Mouse (Mus musculus) neutrophil, adult 5-6 weeks (primary cell): ENCODE results near the gene Ankzf1. TPM values are rescaled to one million over a fixed set of nuclear protein-coding genes. Genes with fewer than 3 reads are reported as not detected.

Experiments used
- ATAC-seq: fragments of 151-379, 151-347 bp; 2 replicates; pipeline ENCODE4 v1.8.0; 2017; ENCODE audit warnings: mild to moderate bottlenecking, moderate TSS enrichment; ENCODE audit not compliant: insufficient number of reproducible peaks, poor library complexity, low FRiP score, severe bottlenecking; ENCODE audit errors: extremely low read depth
- total RNA-seq: library from RNA; stranded (forward); fragments of 200-1000 nt; gene quantifications from 2 replicates; pipeline ENCODE4 v1.2.3, GENCODE M21; 2017

The Ankzf1 gene
- total RNA-seq, 1 experiment from 2014 or later, result 59.0 TPM

- no peak for ATAC-seq
Observed at GRCm38 (mm10) chr1:75185495-75185894, 6.5 kb upstream of the Ankzf1 start.

DNA sequence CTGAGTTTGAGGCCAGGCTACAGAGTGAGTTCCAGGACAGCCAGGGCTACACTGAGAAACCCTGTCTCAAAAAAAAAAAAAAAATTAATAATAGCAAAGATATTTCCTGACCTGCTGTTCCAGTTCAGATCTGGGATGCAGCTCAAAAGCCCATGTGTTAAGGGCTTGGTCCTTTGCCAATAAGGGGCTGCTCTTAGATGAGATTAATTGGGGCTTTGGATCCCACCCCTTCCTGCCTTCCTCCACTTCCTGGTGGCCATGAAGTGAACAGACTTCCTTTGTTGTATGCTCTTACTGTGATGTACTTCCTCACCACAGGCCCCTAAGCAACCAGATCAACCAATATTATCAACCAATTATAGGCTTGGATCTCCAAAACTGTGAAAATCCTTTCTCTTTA lies 4.8 kb upstream of the Ankzf1 start:
- no peak for ATAC-seq

GRCm38 (mm10) chr1:75187914-75188483 lies 4.0 kb upstream of the Ankzf1 start:
- ATAC-seq, result peak; percentile 68

DNA sequence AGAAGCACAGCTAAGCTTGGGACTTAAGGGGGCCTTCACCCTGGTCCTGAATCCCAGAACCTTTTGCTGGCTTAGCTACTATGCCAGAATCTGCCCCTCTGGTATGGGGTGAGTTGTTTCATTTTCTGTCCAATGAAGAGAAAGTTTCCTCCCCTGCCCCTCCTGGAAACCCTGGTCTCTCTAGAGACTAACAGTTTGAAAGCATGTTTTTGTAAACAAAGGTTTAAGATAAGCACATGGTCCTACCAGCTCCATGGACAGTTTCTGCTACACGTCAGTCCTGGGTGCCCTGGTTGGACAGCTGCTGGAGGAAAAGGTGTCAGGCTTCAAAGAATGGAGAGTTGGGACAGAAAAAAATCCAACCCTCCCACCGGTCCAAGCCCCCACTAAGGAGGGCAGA lies 1.4 kb upstream of the Ankzf1 start:
- ATAC-seq, result no peak

DNA sequence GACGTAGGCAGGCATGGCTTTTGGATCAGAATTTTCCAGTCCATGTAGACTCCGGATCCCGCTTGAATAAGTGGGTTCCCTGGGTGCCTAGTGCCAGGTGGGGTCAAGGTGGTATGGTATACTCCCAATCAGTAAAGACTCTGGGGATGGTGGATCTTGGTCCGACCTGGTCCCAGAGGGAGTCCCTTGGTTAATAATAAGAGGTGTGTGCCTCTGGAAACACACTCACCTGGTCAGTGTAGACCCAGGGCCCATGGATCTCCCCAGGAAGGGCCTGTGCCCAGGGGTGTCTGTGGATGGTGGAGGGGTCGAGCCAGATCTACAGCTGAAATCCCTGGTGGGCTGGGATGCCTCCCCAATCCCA lies 711 bp upstream of the Ankzf1 start:
- ATAC-seq, result no peak

GRCm38 (mm10) chr1:75192452-75192851 lies 501 bp downstream of the Ankzf1 start:
- no peak; the same call in 1 of the 2 replicates for ATAC-seq

DNA sequence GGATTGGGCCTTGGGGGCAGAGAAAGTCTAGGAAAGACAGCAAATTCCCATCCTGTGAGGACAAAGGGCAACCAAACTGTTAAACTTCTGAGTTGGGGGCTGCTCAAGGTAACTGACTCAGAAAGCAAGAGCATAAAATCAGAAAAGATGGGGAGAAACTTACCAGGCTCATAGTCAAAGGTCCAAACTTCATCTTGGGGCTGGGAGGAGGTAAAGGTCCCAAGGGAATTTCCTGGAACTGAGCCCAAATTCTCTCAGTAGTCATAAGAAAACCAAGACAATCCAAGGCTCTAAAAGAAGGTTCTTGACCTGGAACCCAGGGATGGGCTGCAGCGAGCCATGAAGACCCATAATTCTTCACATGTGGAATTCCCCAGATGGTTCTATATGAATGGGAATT lies 9.3 kb downstream of the Ankzf1 start:
- no peak for ATAC-seq

DNA sequence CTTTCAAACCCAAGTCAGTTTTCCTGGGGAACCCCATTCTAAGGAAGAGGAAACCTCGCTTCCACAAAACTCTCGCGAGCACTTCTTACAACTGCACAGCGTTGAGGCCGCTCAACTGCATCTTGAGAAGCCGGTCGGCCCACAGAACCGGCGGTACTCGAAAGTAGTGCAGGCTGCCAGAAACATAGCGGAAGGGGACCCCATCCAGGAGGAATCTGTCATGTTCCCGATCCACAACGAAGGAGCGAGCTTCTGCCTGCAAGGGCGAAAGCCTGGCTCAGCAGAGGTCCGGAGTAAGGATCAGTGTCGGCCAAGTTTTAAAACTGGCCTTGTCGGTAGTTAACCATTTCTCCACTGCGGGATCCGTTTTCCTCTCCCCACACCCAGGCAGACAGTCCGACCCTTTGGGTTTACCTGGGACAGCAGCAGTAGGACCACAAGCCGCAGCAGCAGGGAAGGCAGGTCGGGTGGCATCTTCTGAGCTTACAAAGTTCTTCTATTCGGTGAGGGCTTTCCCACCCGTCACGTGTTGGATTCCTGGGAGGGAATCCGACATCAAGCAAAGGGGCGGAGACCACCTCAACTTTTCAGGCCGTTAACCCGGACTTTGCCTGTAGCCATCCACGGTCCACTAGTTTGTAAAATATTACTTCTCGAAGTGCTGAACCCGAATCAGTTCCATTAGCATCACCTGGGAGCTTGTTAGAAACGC lies 17.2 kb downstream of the Ankzf1 start:
- ATAC-seq, result no peak

DNA sequence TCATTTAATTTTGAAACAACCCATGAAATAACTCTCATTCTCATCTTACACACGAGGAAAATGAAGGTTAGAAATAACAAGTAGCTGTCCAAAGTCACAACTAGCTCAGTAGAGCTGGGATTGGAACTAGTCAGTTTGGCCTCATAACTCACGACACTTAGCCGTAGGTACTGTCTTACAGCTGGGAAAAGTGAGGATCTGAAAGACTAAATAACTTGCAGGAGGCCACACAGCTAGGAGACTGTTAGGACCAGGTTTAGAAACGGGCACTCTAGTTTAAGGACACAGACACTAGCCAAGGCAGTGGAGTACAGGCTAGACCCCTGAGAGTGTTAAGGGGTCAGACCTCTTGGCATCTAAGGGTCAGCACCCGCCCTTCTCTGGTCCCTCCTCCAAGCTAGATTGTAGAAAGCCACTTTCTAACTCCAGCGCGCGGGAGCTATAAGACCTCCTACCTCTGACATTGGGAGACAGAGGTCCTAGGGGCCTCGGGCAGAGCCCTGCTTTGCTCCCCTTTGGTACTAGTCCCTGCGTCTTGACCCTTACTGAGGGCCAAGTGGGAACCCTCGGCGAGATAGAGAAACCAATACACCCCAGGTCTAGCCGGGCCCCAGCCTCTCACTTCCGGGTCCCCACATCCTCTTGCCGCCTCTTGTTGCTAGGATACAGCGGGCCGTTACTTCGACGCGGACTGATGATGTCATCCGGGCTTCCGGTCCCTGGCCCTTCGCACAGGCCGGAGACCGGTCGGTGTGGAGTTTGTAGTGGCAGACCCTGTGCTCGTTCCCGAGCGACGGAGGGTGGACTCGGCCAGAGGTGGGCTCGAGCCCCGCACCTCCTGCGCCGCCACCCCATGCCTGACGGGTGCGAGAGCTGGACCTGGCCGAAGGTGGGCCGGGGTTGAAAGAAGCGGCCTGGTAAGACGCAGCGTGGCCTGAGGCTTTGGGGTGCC lies 18.5 kb downstream of the Ankzf1 start, which contains the start of the genes Glb1l and Stk16:
Gene Glb1l, minus strand, starts transcription at position 678 of the 952 bp plus-strand sequence.
Gene Stk16, plus strand, starts transcription at position 703 of the 952 bp plus-strand sequence.
- ATAC-seq, result peak; percentile 94

- no peak for ATAC-seq
Observed at GRCm38 (mm10) chr1:75211141-75211708, 19.3 kb downstream of the Ankzf1 start.

DNA sequence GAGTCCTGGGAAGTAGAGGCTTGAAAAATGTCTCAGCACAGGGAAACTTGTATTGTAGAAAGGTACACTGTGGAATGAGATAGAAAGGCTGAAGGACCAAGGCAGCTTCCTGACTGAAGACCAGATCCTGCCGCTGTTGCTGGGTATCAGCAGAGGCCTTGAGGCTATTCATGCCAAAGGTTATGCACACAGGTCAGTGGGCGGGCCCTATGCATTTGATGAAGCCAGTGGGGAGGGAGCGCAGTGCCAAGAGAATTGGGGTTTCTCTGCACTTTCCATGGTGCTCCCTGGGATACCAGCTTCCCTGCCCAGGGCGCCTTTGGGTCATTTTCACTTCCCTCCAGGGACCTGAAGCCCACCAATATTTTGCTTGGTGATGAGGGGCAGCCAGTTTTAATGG lies 20.6 kb downstream of the Ankzf1 start:
- ATAC-seq, result no peak

DNA sequence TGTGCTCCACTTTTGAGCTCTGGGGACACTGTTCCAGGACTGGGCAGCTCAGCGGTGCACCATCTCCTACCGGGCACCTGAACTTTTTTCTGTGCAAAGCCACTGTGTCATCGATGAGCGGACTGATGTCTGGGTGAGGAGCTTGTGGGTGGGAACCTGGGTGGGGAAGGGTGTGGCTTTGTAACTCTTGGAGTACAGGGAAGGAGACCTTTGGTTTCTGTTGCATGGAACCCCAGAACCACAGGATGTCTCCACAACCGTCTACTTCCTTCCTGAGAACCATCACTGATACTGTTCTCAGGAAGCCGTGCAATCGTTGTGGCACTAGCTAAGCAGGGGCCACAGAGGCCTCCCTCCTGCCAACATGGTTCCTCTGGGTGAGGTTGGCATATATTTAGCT lies 21.1 kb downstream of the Ankzf1 start:
- ATAC-seq, result 0 out of 2 replicates have a peak, but pooled peaks have one; percentile 6

GRCm38 (mm10) chr1:75214442-75214841 lies 22.5 kb downstream of the Ankzf1 start:
- no peak for ATAC-seq

GRCm38 (mm10) chr1:75214886-75215285 lies 22.9 kb downstream of the Ankzf1 start:
- no peak for ATAC-seq

DNA sequence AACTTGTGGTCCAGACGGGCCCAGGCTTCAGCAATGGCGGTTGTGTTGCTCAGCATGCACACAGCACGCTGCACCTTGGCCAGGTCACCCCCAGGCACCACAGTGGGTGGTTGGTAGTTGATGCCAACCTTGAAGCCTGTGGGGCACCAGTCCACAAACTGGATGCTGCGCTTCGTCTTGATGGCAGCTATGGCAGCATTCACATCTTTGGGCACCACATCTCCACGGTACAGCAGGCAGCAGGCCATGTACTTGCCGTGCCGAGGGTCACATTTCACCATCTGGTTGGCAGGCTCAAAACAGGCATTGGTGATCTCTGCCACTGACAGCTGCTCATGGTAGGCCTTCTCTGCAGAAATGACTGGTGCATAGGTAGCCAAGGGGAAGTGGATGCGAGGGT lies 23.8 kb downstream of the Ankzf1 start:
- ATAC-seq, result no peak

DNA sequence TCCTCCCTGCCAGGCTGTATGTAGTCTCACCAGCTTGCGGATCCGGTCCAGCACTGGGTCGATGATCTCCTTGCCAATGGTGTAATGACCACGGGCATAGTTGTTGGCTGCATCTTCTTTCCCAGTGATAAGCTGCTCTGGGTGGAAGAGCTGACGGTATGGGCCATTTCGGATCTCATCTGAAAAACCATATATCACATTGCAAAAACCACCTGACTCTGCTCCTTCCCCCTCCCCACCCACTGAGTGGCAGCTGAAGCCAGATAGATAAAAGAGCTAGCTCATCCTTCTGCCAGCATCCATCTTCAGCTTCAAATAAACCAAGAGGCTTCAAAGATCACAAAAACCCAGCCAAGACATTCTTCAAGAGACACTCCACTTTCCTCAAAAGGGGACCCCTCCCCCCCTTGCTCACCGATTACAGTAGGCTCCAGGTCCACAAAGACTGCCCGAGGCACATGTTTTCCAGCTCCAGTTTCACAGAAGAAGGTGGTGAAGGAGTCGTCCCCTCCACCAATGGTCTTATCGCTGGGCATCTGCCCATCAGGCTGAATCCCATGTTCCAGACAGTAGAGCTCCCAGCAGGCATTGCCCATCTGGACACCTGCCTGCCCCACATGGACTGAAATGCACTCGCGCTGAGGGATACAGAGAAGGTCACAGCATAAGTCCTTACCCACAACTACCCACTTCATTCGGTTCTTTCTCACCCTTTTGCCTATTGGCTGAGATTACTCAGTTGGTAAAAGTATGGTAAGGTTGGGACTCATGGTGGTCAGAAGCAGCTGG lies 25.0 kb downstream of the Ankzf1 start:
- no peak for ATAC-seq

DNA sequence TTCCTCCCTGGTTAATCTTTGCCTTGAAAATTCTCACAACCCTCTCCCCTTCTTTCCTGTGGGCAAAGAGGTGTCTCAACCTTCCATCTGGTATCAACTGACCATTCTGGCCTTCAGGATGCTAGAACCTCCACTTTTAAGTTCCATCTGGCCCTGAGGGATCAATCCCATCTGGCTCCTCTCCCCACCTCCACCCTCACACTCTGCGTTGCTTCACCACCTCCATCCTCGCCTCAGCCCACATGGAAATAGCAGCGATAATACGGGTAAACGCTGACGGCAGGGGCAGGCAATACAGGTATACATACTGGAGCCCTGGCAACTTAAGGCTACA lies 25.9 kb downstream of the Ankzf1 start:
- no peak for ATAC-seq

- ATAC-seq, result peak; percentile 37; the same call in 1 of the 2 replicates
Observed at GRCm38 (mm10) chr1:75218227-75219001, 26.5 kb downstream of the Ankzf1 start.
